Mouse (Mus musculus) erythroid progenitor cell, adult 5-6 weeks (primary cell): ENCODE data around the gene 2810021J22Rik. TPM values are rescaled to one million over a fixed set of nuclear protein-coding genes. Genes with fewer than 3 reads are reported as not detected.
"Not testable (repeated sequence)": the region's sequence is repeated elsewhere in the genome, so short reads cannot be mapped to it uniquely, and the experiment has no call there.

ENCODE experiments used
- ATAC-seq: replicated peaks from 2 replicates; pipeline ENCODE4 v1.8.0; 2016; ENCODE audit warnings: moderate number of reproducible peaks, mild to moderate bottlenecking, moderate TSS enrichment, inconsistent platforms; ENCODE audit not compliant: poor library complexity, low FRiP score, severe bottlenecking
- total RNA-seq, 2 experiments: library from RNA; stranded (forward) in 1 of 2; stranded (reverse) in 1 of 2; fragments of 150-400 nt in 1 of 2; fragments of 186-747, 209-891 nt in 1 of 2; gene quantifications; 2 replicates each; pipeline versions ENCODE4 v1.2.3 to v1.2.4; 2015 to 2017; ENCODE audit warnings: low replicate concordance in 2 of 2

The 2810021J22Rik gene
- 4.3 and 11.3 TPM in 2 replicates for total RNA-seq (2015; ENCODE audit: low replicate concordance)
- total RNA-seq (2017; ENCODE audit: low replicate concordance) = 2.7 and 3.9 TPM in 2 replicates

GRCm38 (mm10) chr11:58867039-58867953 lies at the start of gene 2810021J22Rik:
Gene 2810021J22Rik, plus strand, starts transcription at chr11:58867216.
- ATAC-seq = peak; percentile 94

- not testable (repeated sequence) for ATAC-seq
Measured at GRCm38 (mm10) chr11:58828937-58829336, 38.1 kb upstream of the 2810021J22Rik start, which contains the start of gene Olfr312. Gene Olfr312, plus strand, starts transcription at chr11:58829237.

- ATAC-seq = no peak
Measured at GRCm38 (mm10) chr11:58829764-58830163, 37.3 kb upstream of the 2810021J22Rik start.

GRCm38 (mm10) chr11:58832541-58832940 lies 34.5 kb upstream of the 2810021J22Rik start:
- ATAC-seq = 0 out of 2 replicates have a peak, but pooled peaks have one; percentile 46

GRCm38 (mm10) chr11:58838951-58839350 lies 28.1 kb upstream of the 2810021J22Rik start, which contains the start of gene Olfr311:
Gene Olfr311, plus strand, starts transcription at chr11:58839251.
- ATAC-seq = not testable (repeated sequence)

- peak; percentile 99 for ATAC-seq
Measured at GRCm38 (mm10) chr11:58846919-58847461, 20.0 kb upstream of the 2810021J22Rik start, which contains the start of gene Gm12258. Gene Gm12258, plus strand, starts transcription at chr11:58847158.

GRCm38 (mm10) chr11:58847636-58848035 lies 19.4 kb upstream of the 2810021J22Rik start:
- no peak for ATAC-seq

- no peak for ATAC-seq
Measured at GRCm38 (mm10) chr11:58849731-58850130, 17.3 kb upstream of the 2810021J22Rik start.

GRCm38 (mm10) chr11:58860744-58861143 lies 6.3 kb upstream of the 2810021J22Rik start:
- ATAC-seq = no peak

- ATAC-seq = no peak
Measured at GRCm38 (mm10) chr11:58867954-58868330, 926 bp downstream of the 2810021J22Rik start.

GRCm38 (mm10) chr11:58870961-58871360 lies 3.9 kb downstream of the 2810021J22Rik start:
- no peak for ATAC-seq

- ATAC-seq = no peak
Measured at GRCm38 (mm10) chr11:58883756-58884155, 16.7 kb downstream of the 2810021J22Rik start.

- ATAC-seq = no peak
Measured at GRCm38 (mm10) chr11:58890511-58890910, 23.5 kb downstream of the 2810021J22Rik start.

GRCm38 (mm10) chr11:58894456-58894855 lies 27.4 kb downstream of the 2810021J22Rik start:
- ATAC-seq = no peak

GRCm38 (mm10) chr11:58897485-58897884 lies 30.5 kb downstream of the 2810021J22Rik start:
- no peak for ATAC-seq

GRCm38 (mm10) chr11:58901080-58901479 lies 34.1 kb downstream of the 2810021J22Rik start:
- ATAC-seq = peak; percentile 81

- peak; percentile 81 for ATAC-seq
Measured at GRCm38 (mm10) chr11:58903511-58904409, 36.7 kb downstream of the 2810021J22Rik start, which contains the start of gene Zfp39. Gene Zfp39, minus strand, starts transcription at chr11:58904225.

GRCm38 (mm10) chr11:58904410-58904718 lies 37.3 kb downstream of the 2810021J22Rik start:
- ATAC-seq = peak; percentile 5; the same call in 1 of the 2 replicates

GRCm38 (mm10) chr11:58904838-58905237 lies 37.8 kb downstream of the 2810021J22Rik start:
- ATAC-seq = peak; percentile 57

- peak; percentile 40 for ATAC-seq
Measured at GRCm38 (mm10) chr11:58913776-58914175, 46.8 kb downstream of the 2810021J22Rik start.
